Mouse (Mus musculus): ENCODE measurements around the gene Vldlr. TPM values are rescaled to one million over a fixed set of nuclear protein-coding genes. Genes with fewer than 3 reads are reported as not detected.

Gene Vldlr
- polyA plus RNA-seq, 1 experiment from 2014 or later, result 22.5 TPM

DNA sequence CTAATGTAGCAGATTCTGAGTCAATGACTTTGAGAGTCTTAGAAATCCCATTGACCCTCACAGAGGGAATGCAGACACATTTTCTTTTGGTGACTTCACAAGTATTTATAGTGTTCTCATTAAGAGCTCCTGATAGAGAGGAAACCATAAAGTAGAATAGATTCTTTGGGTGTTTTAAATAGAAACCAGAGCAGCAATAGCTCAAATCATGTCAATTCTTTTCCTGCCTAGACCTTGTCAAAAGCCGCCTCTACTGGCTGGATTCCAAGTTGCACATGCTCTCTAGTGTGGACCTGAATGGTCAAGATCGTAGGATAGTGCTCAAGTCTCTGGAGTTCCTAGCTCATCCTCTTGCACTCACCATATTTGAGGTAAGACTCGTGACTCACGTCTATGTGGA lies 27.2 kb downstream of the Vldlr start:
- ATAC-seq (ENCODE audit: low read depth), result no peak
- Histone ChIP-seq H3K4me2 (no peak overlapping the region), H3K36me3 (peaks cover 92% of the 10 kb centered on the region), H3K27ac (replicated peaks) (no peak overlapping the region), H3K4me1 (replicated peaks) (no peaks in the 10 kb centered on the region), H3K9me3 (no peaks in the 10 kb centered on the region), H3K27me3 (no peaks in the 10 kb centered on the region), H3K9ac (no peak overlapping the region), H3K4me3 (no peak overlapping the region)
- 88% methylated on average over 4 of the region's 4 CpGs for WGBS

DNA sequence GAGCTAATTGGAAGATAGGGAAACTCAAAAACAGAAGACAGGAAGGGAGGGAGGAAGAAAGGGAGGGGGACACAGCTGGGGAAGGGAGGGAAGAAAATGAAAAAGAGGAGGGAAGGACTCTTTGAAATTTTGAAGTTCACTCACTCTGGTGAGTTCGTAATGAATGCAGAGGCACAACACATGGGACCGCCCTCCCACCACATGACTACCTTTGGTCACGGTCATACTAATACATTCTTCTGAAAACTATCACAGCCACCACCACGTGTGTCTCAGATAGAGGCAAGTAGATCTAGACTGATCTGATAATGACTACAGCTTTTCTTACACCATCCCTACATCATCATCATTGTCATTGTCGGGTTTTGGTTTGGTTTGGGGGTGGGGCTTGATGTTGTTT lies 38.5 kb downstream of the Vldlr start:
- no peak overlapping the region for H3K4me3 ChIP-seq
- ATAC-seq (ENCODE audit: low read depth), result no peak

DNA sequence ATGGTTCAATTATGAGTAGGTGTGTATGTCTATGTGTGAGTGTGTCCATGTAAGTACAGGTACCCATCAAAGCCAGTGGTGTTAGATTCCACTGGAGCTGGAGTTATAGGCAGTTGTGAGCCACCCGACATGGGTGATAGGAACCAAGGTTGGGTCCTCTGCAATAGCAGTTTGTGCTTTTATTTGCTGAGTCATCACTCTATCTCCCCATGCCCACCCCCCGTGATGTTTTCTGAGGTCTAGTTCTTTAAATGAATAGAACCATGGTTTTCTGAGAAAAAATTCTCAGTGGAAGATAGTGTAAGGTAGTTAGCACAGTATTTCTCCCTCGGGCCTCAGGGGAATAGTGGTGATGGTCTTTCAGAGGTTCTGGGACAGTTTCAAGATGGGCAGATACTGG lies 39.4 kb downstream of the Vldlr start:
- H3K4me3 ChIP-seq, result no peak overlapping the region
- H3K9ac ChIP-seq, result no peak overlapping the region
- H3K9me3 ChIP-seq, result no peaks in the 10 kb centered on the region
- WGBS, result 89% methylated on average over 3 of the region's 3 CpGs
- no peak overlapping the region for H3K27ac ChIP-seq (replicated peaks)
- H3K4me2 ChIP-seq, result no peak overlapping the region
- ATAC-seq (ENCODE audit: low read depth), result no peak
- no peaks in the 10 kb centered on the region; the same call in 1 of the 2 replicates for H3K4me1 ChIP-seq (replicated peaks)
- H3K36me3 ChIP-seq, result peaks cover 30% of the 10 kb centered on the region
- no peaks in the 10 kb centered on the region for H3K27me3 ChIP-seq

More for the DNA sequence above, 38.5 kb downstream of the Vldlr start:
- no peaks in the 10 kb centered on the region for H3K27me3 ChIP-seq
- H3K36me3 ChIP-seq, result peaks cover 40% of the 10 kb centered on the region
- no peak overlapping the region for H3K9ac ChIP-seq
- no peaks in the 10 kb centered on the region for H3K4me1 ChIP-seq (replicated peaks)
- H3K27ac ChIP-seq (replicated peaks), result no peak overlapping the region
- no peaks in the 10 kb centered on the region for H3K9me3 ChIP-seq
- no peak overlapping the region for H3K4me2 ChIP-seq
- WGBS, result 85% methylated on average over 5 of the region's 5 CpGs

DNA sequence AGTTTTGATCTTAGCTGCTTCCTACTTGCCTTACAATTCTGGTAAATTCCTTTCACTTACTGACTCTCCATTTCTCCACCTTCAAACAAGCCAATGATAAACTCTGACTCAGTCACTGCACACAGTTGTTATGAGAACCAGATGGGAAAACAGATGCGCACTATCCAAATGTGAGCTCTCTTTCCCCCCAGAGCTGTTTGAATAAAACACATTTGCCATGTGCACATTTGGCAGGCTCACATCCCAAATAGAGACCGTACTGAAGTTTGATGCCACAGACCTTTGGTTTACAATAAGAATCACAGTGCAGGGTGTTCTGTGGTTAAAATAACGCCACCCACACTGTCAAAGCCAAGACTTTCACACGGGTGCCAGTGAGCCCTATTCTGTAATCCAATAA lies 43.8 kb downstream of the Vldlr start:
- no peak overlapping the region for H3K4me3 ChIP-seq
- no peak for ATAC-seq (ENCODE audit: low read depth)
- no peaks in the 10 kb centered on the region for H3K27me3 ChIP-seq
- no peak overlapping the region for H3K27ac ChIP-seq (replicated peaks)
- no peaks in the 10 kb centered on the region for H3K9me3 ChIP-seq
- 71% methylated on average over 4 of the region's 4 CpGs for WGBS
- H3K4me2 ChIP-seq, result no peak overlapping the region
- H3K36me3 ChIP-seq, result no peaks in the 10 kb centered on the region
- no peaks in the 10 kb centered on the region; the same call in 1 of the 2 replicates for H3K4me1 ChIP-seq (replicated peaks)
- no peak overlapping the region for H3K9ac ChIP-seq

DNA sequence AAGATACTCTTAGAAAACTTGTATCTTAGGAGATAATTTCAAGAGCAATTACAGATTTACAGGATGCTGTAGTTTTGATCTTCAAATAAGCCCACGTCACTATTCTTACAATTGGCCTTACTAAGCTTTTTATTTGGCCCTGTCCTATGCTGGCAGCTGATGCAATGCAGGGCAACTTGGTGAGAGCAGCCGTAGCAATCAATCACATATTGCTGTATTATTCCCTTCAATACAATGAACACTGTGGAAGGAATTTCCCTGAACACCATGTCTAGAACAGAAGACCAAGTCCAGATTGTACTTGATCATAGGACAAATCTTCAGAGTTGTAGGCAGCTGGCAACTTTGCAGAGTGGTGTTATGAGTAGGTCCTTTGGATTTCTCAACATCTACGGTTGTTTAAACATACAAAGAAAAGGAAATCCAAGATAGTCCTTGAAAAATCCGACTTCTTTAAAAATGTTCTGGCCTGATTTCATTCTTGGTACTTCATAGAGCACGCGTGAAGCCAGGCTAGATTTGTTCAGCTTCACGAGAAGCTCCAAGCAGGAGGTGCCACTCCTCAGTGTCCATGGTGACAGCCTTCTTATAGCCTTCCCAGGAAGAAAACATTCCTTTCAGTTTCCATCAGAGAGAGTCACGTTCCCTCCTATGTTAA lies 44.5 kb downstream of the Vldlr start:
- H3K36me3 ChIP-seq, result no peaks in the 10 kb centered on the region
- no peaks in the 10 kb centered on the region for H3K9me3 ChIP-seq
- H3K4me3 ChIP-seq, result no peak overlapping the region
- WGBS, result 87% methylated on average over 8 of the region's 8 CpGs
- no peaks in the 10 kb centered on the region; the same call in 1 of the 2 replicates for H3K4me1 ChIP-seq (replicated peaks)
- H3K9ac ChIP-seq, result no peak overlapping the region
- no peaks in the 10 kb centered on the region for H3K27me3 ChIP-seq
- no peak for ATAC-seq (ENCODE audit: low read depth)
- H3K4me2 ChIP-seq, result no peak overlapping the region
- H3K27ac ChIP-seq (replicated peaks), result no peak overlapping the region

DNA sequence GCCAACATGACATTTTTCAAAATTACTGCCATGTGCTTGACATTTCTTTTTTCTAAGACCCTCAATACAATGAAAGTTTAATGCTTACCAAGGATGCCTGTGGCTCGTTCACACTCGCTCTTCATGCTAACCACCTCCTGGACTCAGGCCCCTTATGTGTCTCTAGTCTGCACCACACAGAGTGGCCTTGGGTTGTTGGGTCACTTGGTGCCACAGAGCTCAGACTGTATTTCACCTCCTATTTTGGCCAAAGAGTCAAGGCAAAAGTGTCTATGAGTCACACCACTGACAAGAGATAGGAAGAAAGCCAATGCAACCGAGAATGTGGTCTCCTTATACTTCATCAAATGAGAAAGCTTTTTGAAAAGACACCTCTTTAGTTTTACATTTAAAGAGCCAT lies 45.9 kb downstream of the Vldlr start:
- Histone ChIP-seq H3K9ac (no peak overlapping the region), H3K36me3 (no peaks in the 10 kb centered on the region), H3K4me1 (replicated peaks) (no peaks in the 10 kb centered on the region; the same call in 1 of the 2 replicates), H3K9me3 (no peaks in the 10 kb centered on the region), H3K4me2 (no peak overlapping the region), H3K27me3 (no peaks in the 10 kb centered on the region), H3K27ac (replicated peaks) (no peak overlapping the region), H3K4me3 (no peak overlapping the region)
- no peak for ATAC-seq (ENCODE audit: low read depth)
- WGBS, result 80% methylated on average over 3 of the region's 3 CpGs

DNA sequence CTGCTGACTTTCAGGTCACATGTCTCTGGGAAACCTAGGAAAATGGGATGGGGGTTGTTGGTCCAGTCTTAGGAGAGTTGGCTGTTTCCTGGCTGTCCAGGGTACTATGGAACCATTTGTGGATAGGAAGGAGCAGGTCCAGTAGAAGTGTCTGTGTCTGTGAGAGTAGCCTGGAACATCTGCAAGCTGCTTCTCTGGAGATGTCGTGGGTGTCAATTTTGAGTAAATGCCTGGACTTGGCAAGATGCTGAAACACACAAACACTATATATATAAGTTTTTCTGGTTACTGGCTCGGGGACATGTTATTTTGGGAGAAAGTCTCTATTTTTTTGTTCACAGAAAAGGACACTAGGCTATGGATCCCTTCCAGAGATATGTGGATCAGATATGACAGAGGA lies 57.1 kb downstream of the Vldlr start:
- H3K4me1 ChIP-seq (replicated peaks), result no peaks in the 10 kb centered on the region
- no peak for ATAC-seq (ENCODE audit: low read depth)
- no peaks in the 10 kb centered on the region for H3K36me3 ChIP-seq
- H3K27ac ChIP-seq (replicated peaks), result no peak overlapping the region
- no peak overlapping the region for H3K9ac ChIP-seq
- no peak overlapping the region for H3K4me2 ChIP-seq
- H3K9me3 ChIP-seq, result no peaks in the 10 kb centered on the region
- no peaks in the 10 kb centered on the region for H3K27me3 ChIP-seq
- 85% methylated on average over 2 of the region's 2 CpGs for WGBS
- no peak overlapping the region for H3K4me3 ChIP-seq

DNA sequence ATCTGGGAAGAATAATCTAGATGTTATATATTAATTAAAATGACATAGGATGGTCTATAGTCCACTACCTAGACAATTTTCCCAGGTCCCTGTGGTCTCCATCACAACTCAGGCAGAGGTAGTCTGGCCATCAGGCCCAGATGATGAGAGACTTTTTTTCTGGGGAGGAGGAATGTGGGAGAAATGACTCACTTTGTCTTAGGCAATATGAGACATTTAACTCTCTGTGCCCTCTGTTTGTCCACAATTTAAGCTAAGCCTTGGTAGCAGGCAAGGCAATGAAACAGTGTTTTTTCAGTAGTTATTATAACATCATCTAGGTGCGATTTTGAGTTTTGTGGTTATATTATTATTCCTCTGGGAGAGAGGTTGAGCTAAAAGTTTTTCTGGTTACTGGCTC lies 58.1 kb downstream of the Vldlr start:
- 91% methylated on average over 1 of the region's 1 CpGs for WGBS
- ATAC-seq (ENCODE audit: low read depth), result no peak
- Histone ChIP-seq H3K4me1 (replicated peaks) (no peaks in the 10 kb centered on the region), H3K4me3 (no peak overlapping the region), H3K27me3 (no peaks in the 10 kb centered on the region), H3K9ac (no peak overlapping the region), H3K27ac (replicated peaks) (no peak overlapping the region), H3K36me3 (no peaks in the 10 kb centered on the region), H3K9me3 (no peaks in the 10 kb centered on the region), H3K4me2 (no peak overlapping the region)

DNA sequence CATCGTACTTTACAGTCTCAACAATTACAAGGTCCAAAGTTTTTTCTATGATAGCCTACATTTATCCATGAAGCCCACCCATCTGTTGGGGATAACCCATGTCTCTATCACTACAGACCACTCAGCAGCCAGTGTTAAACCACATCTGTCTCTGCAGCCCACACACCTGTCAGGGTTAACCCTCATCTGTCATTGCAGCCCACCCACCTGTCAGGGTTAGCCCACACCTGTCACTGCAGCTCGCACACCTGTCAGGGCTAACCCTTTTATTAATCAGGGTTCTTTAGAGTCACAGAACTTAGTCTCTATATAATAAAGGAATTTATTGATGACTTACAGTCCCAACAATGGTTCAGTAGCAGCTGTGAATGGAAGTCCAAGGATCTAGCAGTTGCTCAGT lies 62.9 kb downstream of the Vldlr start:
- WGBS, result 94% methylated on average over 2 of the region's 2 CpGs
- H3K27ac ChIP-seq (replicated peaks), result no peak overlapping the region
- no peaks in the 10 kb centered on the region for H3K9me3 ChIP-seq
- no peaks in the 10 kb centered on the region for H3K27me3 ChIP-seq
- no peak overlapping the region for H3K4me2 ChIP-seq
- H3K4me3 ChIP-seq, result no peak overlapping the region
- H3K36me3 ChIP-seq, result no peaks in the 10 kb centered on the region
- H3K4me1 ChIP-seq (replicated peaks), result no peaks in the 10 kb centered on the region
- ATAC-seq (ENCODE audit: low read depth), result no peak
- no peak overlapping the region for H3K9ac ChIP-seq

Other genes starting within 250 kb of the Vldlr start
- gene Kcnv2, start 106.1 kb downstream of the Vldlr start, polyA plus RNA-seq (2015; fragmentation: Nextera tagmentation; extraction: Ambion mirVana), result not detected in 2 replicates
- gene Pum3, start 213.3 kb downstream of the Vldlr start, polyA plus RNA-seq (2015; fragmentation: Nextera tagmentation; extraction: Ambion mirVana), result 66.9 and 68.0 TPM in 2 replicates

Measured in neural tube, embryonic 13.5 days (tissue).